Mouse (Mus musculus): ENCODE measurements around the gene Nprl3.

DNA sequence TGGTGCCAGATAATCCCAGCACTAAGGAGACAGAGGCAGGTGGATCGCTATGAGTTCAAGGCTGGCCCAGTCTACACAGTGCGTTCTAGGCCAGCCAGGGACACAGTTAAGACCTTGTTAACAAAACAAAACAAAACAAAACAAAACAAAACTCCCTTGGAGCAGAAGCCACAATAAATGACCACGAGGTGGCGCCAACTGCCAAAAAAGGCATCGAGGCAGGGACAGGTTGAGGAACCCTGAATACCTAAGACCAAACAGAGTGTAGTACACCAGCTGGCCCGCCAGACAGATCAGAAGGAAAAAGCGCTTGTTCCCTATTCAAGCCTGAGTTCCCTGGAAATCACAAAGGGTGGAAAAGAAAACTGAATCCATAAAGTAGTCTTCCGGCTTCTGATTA lies 50.7 kb downstream of the Nprl3 start:
- TF ChIP-seq POLR2A (IDR thresholded peaks at IDR 0.05; ENCODE audit: low read depth, low read length) = no peak
- TF ChIP-seq CTCF (conservative IDR thresholded peaks at IDR 0.05; ENCODE audit: insufficient read depth, insufficient read length, low read depth, low read length) = peak; percentile 89

Data from kidney, adult 2 months (tissue).